In the genomic region with DNA sequence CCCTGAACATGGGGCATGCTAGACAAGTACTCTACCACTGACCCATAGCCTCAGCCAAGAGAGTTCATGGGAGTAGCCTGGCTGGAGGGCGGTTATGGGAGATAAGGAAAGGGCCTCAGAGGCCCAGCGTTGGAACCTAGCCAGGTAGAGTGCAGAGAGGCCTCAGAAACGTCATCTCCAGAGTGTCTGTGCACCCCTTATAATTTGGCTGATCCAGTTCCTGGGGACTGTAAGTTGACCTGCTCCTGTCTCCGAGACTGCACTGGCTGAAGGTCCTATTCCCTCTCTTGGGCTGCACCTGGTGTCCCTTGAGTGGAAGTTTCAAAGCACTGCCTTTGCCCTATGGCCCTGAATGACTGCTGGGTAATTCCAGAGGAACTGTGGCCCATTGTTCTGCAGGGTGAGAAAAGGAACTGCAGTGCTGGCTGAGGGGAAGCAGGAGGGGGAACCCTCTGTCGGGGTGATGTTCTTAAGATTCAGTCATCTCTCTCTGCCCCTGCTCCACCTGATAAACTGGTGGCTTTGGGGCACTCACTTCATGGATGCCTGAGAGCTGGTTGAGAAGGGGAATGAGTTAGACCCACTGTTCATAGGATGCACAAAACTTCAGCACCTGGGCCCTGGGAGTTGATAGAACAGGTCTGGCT, we compare ENCODE assay signal across 9 mouse cellular contexts. TPM values are rescaled to one million over a fixed set of nuclear protein-coding genes. Genes with fewer than 3 reads are reported as not detected.
DNase-seq lines count a peak whose midpoint lies in the region; ATAC-seq and TF ChIP-seq lines count a peak whose summit lies in the region.
"Had no signal": no experiment of that assay in that cellular context is flagged by ENCODE, and none has a peak within 500 bp of the region (broad histone marks: within the 10 kb centered on the region; RNA-seq: fewer than 3 reads in every experiment).

No protein-coding gene starts in this region.

- intact Hi-C loops in gastrocnemius, postnatal 14 days (cut with DNase I; ENCODE audit: low total_unique reads), result no loop called here

- H3K4me3 ChIP-seq in heart, postnatal 0 days (ENCODE audit: low read depth, low read length), result no peak overlapping the region
- H3K4me3 ChIP-seq in limb, embryonic 12.5 days (replicated peaks), result no peak overlapping the region
- no peak overlapping the region for H3K4me3 ChIP-seq in neural tube, embryonic 11.5 days (ENCODE audit: low read depth, low read length)
- H3K4me3 ChIP-seq: neural tube, embryonic 13.5 days had no signal

- no peak for TF ChIP-seq CTCF in heart, postnatal 0 days (IDR thresholded peaks at IDR 0.05; ENCODE audit: low read depth)

- no peak overlapping the region for H3K9ac ChIP-seq in heart, postnatal 0 days (replicated peaks; ENCODE audit: low read depth, low read length)
- H3K9ac ChIP-seq in limb, embryonic 12.5 days (replicated peaks), result no peak overlapping the region
- H3K9ac ChIP-seq in neural tube, embryonic 11.5 days (ENCODE audit: low read length), result no peak overlapping the region
- H3K9ac ChIP-seq: neural tube, embryonic 13.5 days had no signal

- H3K27me3 ChIP-seq in heart, postnatal 0 days (ENCODE audit: control insufficient read depth, insufficient read depth, low read length), result no peaks in the 10 kb centered on the region
- no peaks in the 10 kb centered on the region for H3K27me3 ChIP-seq in limb, embryonic 12.5 days
- H3K27me3 ChIP-seq in neural tube, embryonic 11.5 days (ENCODE audit: control insufficient read depth, insufficient read depth, low read length), result no peaks in the 10 kb centered on the region
- H3K27me3 ChIP-seq: neural tube, embryonic 13.5 days had no signal

- WGBS in heart, postnatal 0 days, result 15% methylated on average over 5 of the region's 5 CpGs
- WGBS in limb, embryonic 12.5 days, result 52% methylated on average over 5 of the region's 5 CpGs
- 31% methylated on average over 5 of the region's 5 CpGs for WGBS in neural tube, embryonic 11.5 days

- H3K4me1 ChIP-seq in heart, postnatal 0 days (ENCODE audit: control insufficient read depth, insufficient read depth), result peaks cover 55% of the 10 kb centered on the region
- H3K4me1 ChIP-seq in limb, embryonic 12.5 days (replicated peaks), result peaks cover 24% of the 10 kb centered on the region
- peaks cover 5% of the 10 kb centered on the region; the same call in 1 of the 2 replicates for H3K4me1 ChIP-seq in neural tube, embryonic 11.5 days (ENCODE audit: control insufficient read depth, insufficient read depth, low read length)

- peak; percentile 63 for ATAC-seq in common myeloid progenitor, adult 5-6 weeks (replicated peaks; ENCODE audit: low read depth, poor library complexity, severe bottlenecking)
- peak; percentile 73 for ATAC-seq in heart, postnatal 0 days (ENCODE audit: insufficient read depth, low read depth)
- no peak; the same call in 1 of the 2 replicates for ATAC-seq in limb, embryonic 12.5 days (ENCODE audit: insufficient number of reproducible peaks, insufficient read depth, low FRiP score, low TSS enrichment, low read depth)
- ATAC-seq in neural tube, embryonic 11.5 days (ENCODE audit: insufficient read depth, low FRiP score, low TSS enrichment), result no peak

- peak overlapping the region; percentile 70 for H3K27ac ChIP-seq in heart, postnatal 0 days (ENCODE audit: low read depth)
- H3K27ac ChIP-seq in limb, embryonic 12.5 days, result peak overlapping the region; percentile 51
- H3K27ac ChIP-seq in neural tube, embryonic 11.5 days (ENCODE audit: low read depth, low read length), result no peak overlapping the region
- H3K27ac ChIP-seq: neural tube, embryonic 13.5 days had no signal

- peak; percentile 27 for DNase-seq in adipocyte (ENCODE audit: low spot score)
- peak; percentile 57 for DNase-seq in heart, postnatal 0 days (ENCODE audit: low spot score)
- peak; percentile 28 for DNase-seq in neural tube, embryonic 11.5 days (ENCODE audit: low spot score)
- no peak for DNase-seq in thymus, postnatal 25 days
- DNase-seq in gastrocnemius, postnatal 14 days, result no peak
- DNase-seq in layer of hippocampus, adult 11-12 months (ENCODE audit: low spot score), result no peak

- no peaks in the 10 kb centered on the region for H3K36me3 ChIP-seq in heart, postnatal 0 days (replicated peaks; ENCODE audit: control insufficient read depth, insufficient read depth, low read length)
- H3K36me3 ChIP-seq in limb, embryonic 12.5 days, result no peaks in the 10 kb centered on the region
- no peaks in the 10 kb centered on the region for H3K36me3 ChIP-seq in neural tube, embryonic 11.5 days (ENCODE audit: control insufficient read depth, insufficient read depth, low read length)
- H3K36me3 ChIP-seq: neural tube, embryonic 13.5 days had no signal

- H3K9me3 ChIP-seq in heart, postnatal 0 days (replicated peaks; ENCODE audit: control insufficient read depth, low read length), result no peaks in the 10 kb centered on the region
- H3K9me3 ChIP-seq in limb, embryonic 12.5 days, result no peaks in the 10 kb centered on the region
- H3K9me3 ChIP-seq in neural tube, embryonic 11.5 days (ENCODE audit: control insufficient read depth, low read length), result no peaks in the 10 kb centered on the region
- H3K9me3 ChIP-seq: neural tube, embryonic 13.5 days had no signal

- no peak for TF ChIP-seq EP300 in heart, postnatal 0 days (IDR thresholded peaks at IDR 0.05; ENCODE audit: low read depth)

- no peak overlapping the region for H3K4me2 ChIP-seq in heart, postnatal 0 days (ENCODE audit: low read depth, low read length)
- H3K4me2 ChIP-seq in limb, embryonic 12.5 days, result no peak overlapping the region
- H3K4me2 ChIP-seq in neural tube, embryonic 11.5 days (ENCODE audit: low read depth), result no peak overlapping the region
- H3K4me2 ChIP-seq: neural tube, embryonic 13.5 days had no signal

RNA-seq across cellular contexts. Expression of gene Dapk2, which starts 55.5 kb away (rescaled TPM):
- total RNA-seq in common myeloid progenitor, adult 5-6 weeks (2017), result 4.0 and 4.1 TPM in 2 replicates
- total RNA-seq in heart, postnatal 0 days (2014; rRNA removed; ENCODE audit: low replicate concordance), result 2.3 and 3.9 TPM in 2 replicates
- polyA plus RNA-seq in heart, postnatal 0 days (2015; fragmentation: Nextera tagmentation; extraction: Ambion mirVana), result 4.7 and 7.1 TPM in 2 replicates
- polyA plus RNA-seq in limb, embryonic 12.5 days (2016; fragmentation: Nextera tagmentation; extraction: Ambion mirVana), result 5.2 and 5.7 TPM in 2 replicates
- 3.1 and 3.4 TPM in 2 replicates for polyA plus RNA-seq in neural tube, embryonic 11.5 days (2014; fragmentation: Nextera tagmentation; extraction: Ambion mirVana)
- 10 to 100 TPM; 19.7 to 22.2 TPM for total RNA-seq in gastrocnemius, postnatal 14 days (2021)

Comparison
In these comparisons a context has a peak if more than half of its experiments do, and no peak if none do; other contexts are left out.
1. DNase-seq: peak in adipocyte (single experiment), heart, postnatal 0 days (single experiment) and neural tube, embryonic 11.5 days (single experiment); none in thymus, postnatal 25 days (single experiment), gastrocnemius, postnatal 14 days (single experiment) and layer of hippocampus, adult 11-12 months (single experiment).
2. ATAC-seq: peak in common myeloid progenitor, adult 5-6 weeks (single experiment) and heart, postnatal 0 days (single experiment); none in limb, embryonic 12.5 days (single experiment) and neural tube, embryonic 11.5 days (single experiment).